Mouse (Mus musculus) heart, adult 2 months (tissue): ENCODE measurements at regions not wholly inside any gene's neighbourhood (a gene's known extent, or its start where the extent isn't known, plus 50 kb on each side); places are given as distances from the start of the nearest gene placed in this dataset.
A peak's percentile ranks its signal among the peaks of the same experiment; 100 is the strongest.

Source experiments
- DNase-seq, 2 experiments: peaks; one replicate each; pipeline ENCODE4 v3.0.0; 2021
- H3K27ac ChIP-seq: fragments of 200-600 bp; 2 replicates; pipeline ENCODE4 v1.8.1; 2022
- H3K27me3 ChIP-seq: fragments of 200-500 bp; 2 replicates; pipeline ENCODE4 v1.6.1; 2012; ENCODE audit warnings: mild to moderate bottlenecking, low read length, inconsistent platforms, mixed read lengths; ENCODE audit not compliant: control insufficient read depth, insufficient read depth
- H3K36me3 ChIP-seq: fragments of 200-500 bp; 2 replicates; pipeline ENCODE4 v1.6.1; 2012; ENCODE audit warnings: low read length, inconsistent platforms; ENCODE audit not compliant: control insufficient read depth, insufficient read depth
- H3K4me1 ChIP-seq: fragments of 200-500 bp; 2 replicates; pipeline ENCODE4 v1.6.1; 2011; ENCODE audit warnings: low read length; ENCODE audit not compliant: control insufficient read depth, insufficient read depth
- H3K4me3 ChIP-seq: fragments of 200-600 bp; 2 replicates; pipeline ENCODE4 v1.8.1; 2022
- H3K79me2 ChIP-seq: fragments of 200-500 bp; replicated peaks from 2 replicates; pipeline ENCODE4 v1.6.1; 2012; ENCODE audit warnings: mild to moderate bottlenecking, inconsistent platforms, low read length, moderate library complexity, mixed read lengths; ENCODE audit not compliant: control insufficient read depth, insufficient read depth
- H3K9ac ChIP-seq: fragments of 200-500 bp; 2 replicates; pipeline ENCODE4 v1.6.1; 2012; ENCODE audit warnings: low read depth, mild to moderate bottlenecking, control low read depth, inconsistent platforms, low read length, mixed read lengths
- CTCF ChIP-seq: fragments of 200-600 bp; IDR thresholded peaks from 2 replicates; pipeline ENCODE4 v1.8.1; 2022; ENCODE audit warnings: antibody characterized with exemption, mild to moderate bottlenecking, moderate library complexity
- EP300 ChIP-seq: fragments of 200-500 bp; IDR thresholded peaks from 2 replicates; pipeline ENCODE4 v1.6.1; 2011; ENCODE audit warnings: low read depth, low read length, control low read depth; ENCODE audit not compliant: insufficient read depth
- POLR2A ChIP-seq: fragments of 200-500 bp; IDR thresholded peaks from 2 replicates; pipeline ENCODE4 v1.6.1; 2011; ENCODE audit warnings: mild to moderate bottlenecking, low read depth, low read length, control low read depth; ENCODE audit not compliant: insufficient read depth
- WGBS: fragments of 180-500 bp; shearing (Covaris S2); methylation state at CpG from one replicate; pipeline ENCODE4 v1.1.7; 2018; 5-methylcytosine and 5-hydroxymethylcytosine counted together
- intact Hi-C: fragments of 180-260 bp; cut with DNase I; formaldehyde crosslinking; loops from one replicate; pipeline ENCODE4 v1.15.1; 2025
- microRNA-seq, 2 experiments: library from miRNA; unstranded; fragments of <30 nt; microRNA quantifications; one replicate each; pipeline ENCODE4 v1.2.0; 2021

DNA sequence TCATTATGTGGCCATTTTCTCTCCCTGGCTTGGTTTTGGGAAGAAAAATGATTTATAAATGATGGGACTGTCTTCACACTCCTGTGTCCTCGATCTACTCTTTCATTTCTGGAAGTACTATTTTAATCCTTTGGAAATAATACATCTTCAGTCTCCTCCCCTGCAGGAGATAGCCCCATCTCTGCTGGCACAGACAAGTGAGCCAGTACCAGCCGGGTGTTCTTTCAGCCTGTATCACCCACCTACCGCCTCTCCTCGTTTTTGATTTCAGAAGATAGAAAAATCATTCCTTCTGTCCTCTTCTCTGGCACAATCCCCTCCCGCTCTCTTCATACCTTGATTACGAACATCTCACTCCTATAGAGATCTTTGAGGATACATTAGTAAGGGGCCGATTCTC lies 140.4 kb upstream of the Gm10131 start:
- Histone ChIP-seq H3K27ac (no peak overlapping the region), H3K27me3 (no peaks in the 10 kb centered on the region), H3K79me2 (no peaks in the 10 kb centered on the region), H3K9ac (no peak overlapping the region), H3K36me3 (no peaks in the 10 kb centered on the region), H3K4me3 (no peak overlapping the region), H3K4me1 (peaks cover 1% of the 10 kb centered on the region; the same call in 1 of the 2 replicates)
- 91% methylated on average over 7 of the region's 7 CpGs for WGBS
- intact Hi-C loops = loop anchor here (5.0 kb wide), 1 partner anchor 35 kb away; no protein-coding TSS in a partner anchor
- DNase-seq = no peak
- TF ChIP-seq POLR2A (no peak), EP300 (no peak), CTCF (no peak)

DNA sequence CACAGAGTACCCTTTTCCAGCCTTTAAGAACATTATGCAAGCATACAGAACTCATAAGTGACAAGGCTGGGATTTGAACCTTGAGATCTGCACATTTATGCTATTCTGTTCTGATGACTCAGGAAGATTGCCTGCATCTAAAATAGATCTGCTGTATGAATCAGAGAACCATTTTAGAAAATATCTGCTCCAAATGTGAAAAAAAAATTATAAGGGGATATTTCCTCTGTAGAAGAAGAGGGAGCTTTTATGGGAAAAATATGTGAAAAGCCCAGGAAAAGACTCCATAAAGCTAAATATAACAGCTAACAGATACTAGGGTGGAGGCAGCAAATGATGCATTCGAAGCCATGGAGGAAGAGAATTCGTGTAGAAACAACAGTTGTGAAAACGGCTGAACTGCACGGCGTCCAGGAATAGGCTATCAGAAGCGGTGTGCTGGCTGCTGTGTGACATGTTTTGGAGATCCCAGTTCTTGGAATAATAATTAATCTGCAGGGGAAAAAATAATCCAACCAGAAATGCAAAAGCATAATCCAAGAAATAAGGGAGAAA lies 127.9 kb upstream of the Gm10131 start:
- H3K9ac ChIP-seq = no peak overlapping the region
- TF ChIP-seq POLR2A = no peak
- no peak for TF ChIP-seq EP300
- TF ChIP-seq CTCF = no peak
- H3K4me3 ChIP-seq = no peak overlapping the region
- H3K27ac ChIP-seq = no peak overlapping the region
- intact Hi-C loops = no loop called here
- no peaks in the 10 kb centered on the region for H3K79me2 ChIP-seq
- no peaks in the 10 kb centered on the region for H3K36me3 ChIP-seq
- H3K4me1 ChIP-seq = no peaks in the 10 kb centered on the region
- WGBS = 78% methylated on average over 6 of the region's 6 CpGs
- DNase-seq = no peak
- H3K27me3 ChIP-seq = no peaks in the 10 kb centered on the region

DNA sequence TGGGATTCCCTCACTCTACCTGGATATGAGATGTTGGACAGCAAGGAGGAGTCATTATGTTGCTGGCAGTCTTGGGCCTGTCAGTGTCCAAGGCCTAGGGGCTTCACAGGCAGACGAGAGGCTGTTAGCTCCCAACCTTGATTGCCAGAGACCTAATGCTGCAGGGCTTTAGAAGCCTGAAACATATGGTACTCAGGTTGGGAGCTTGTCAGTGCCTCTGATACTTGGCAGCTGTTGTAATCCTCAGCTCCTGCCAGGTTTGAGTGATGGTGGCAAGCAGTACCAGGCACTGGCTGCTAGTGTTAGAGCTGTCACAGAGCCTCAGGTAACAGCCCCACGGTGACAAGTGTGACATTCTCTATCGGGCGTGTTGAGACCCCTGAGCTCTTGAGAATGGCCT lies 122.2 kb upstream of the Gm10131 start:
- WGBS = 61% methylated on average over 4 of the region's 4 CpGs
- no peak for TF ChIP-seq EP300
- no peak for TF ChIP-seq POLR2A
- TF ChIP-seq CTCF = no peak
- H3K4me3 ChIP-seq = no peak overlapping the region
- H3K9ac ChIP-seq = no peak overlapping the region
- no peaks in the 10 kb centered on the region for H3K27me3 ChIP-seq
- no peak overlapping the region for H3K27ac ChIP-seq
- intact Hi-C loops = no loop called here
- H3K36me3 ChIP-seq = no peaks in the 10 kb centered on the region; the same call in 1 of the 2 replicates
- H3K4me1 ChIP-seq = peaks cover 1% of the 10 kb centered on the region; the same call in 1 of the 2 replicates
- DNase-seq = peak in 1 of 2 experiments; percentile 10
- H3K79me2 ChIP-seq = no peaks in the 10 kb centered on the region

DNA sequence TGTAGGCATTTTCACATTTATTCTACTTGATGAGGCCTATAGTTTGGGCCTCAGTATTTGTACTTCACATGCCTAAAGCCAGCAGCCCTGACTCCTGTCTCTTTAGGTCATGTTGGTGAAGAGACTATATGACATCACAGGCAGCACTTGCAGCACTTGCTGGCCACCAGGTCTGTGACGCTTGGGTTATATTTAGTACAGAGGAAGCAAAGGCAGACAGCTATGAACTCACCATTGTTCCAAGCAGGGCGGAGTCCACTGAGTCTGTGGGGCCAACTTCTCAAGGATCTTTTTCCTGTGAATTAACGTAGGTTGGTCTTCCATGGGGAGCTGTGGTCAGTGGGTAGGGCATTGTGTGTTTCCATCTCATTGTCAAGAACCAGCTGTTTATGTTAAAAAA lies 117.9 kb upstream of the Gm10131 start:
- DNase-seq = peak in 1 of 2 experiments; percentile 32
- Histone ChIP-seq H3K27ac (peak overlapping the region; percentile 43), H3K36me3 (no peaks in the 10 kb centered on the region; the same call in 1 of the 2 replicates), H3K27me3 (no peaks in the 10 kb centered on the region), H3K79me2 (no peaks in the 10 kb centered on the region), H3K4me3 (no peak overlapping the region), H3K4me1 (peaks cover 1% of the 10 kb centered on the region; the same call in 1 of the 2 replicates), H3K9ac (no peak overlapping the region)
- intact Hi-C loops = no loop called here
- TF ChIP-seq POLR2A = no peak
- 0 out of 2 replicates have a peak, but pooled peaks have one; percentile 35 for TF ChIP-seq EP300
- TF ChIP-seq CTCF = no peak
- WGBS = 27% methylated on average over 3 of the region's 3 CpGs

DNA sequence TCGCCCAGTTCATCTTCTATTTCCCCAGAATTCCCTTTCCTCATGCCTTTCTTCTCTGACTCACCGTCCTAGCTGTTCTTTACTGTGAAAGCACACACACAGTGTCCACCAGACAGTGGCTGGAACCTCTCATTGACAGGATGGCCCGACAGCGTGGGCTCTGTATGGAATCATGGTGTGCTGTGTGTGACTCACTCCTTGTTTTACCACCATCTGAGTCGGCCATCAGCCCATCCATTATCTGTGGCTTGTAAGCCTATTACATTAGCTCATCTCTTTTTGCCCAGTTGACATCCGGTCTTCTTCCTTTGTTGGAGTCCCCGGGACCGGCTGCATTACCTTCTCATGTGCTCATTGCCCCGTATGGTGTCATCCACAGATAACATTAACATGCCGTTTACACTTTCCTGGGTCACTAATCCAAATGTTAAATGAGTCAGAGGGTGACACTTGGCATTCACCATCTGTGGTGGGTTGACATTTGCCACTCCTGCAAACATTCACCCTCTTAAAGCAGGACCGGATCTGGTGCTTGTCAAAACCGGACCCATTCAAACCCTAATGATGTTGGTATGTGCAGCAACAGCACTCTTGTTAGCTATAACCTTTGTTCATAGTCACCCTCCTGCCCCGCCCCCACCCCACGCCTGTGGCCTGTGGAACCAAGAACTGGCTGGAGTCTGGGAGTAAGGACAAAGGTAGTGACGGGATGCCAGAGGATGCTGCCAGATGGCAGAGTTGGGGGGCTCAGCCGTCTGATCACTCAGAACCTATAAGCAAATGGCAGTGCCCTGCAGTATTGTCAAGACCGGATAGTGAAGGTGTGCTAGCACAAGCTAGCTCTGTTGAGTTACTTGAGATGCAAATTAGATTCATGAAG lies 113.7 kb upstream of the Gm10131 start:
- 60% methylated on average over 17 of the region's 17 CpGs for WGBS
- peaks cover 1% of the 10 kb centered on the region; the same call in 1 of the 2 replicates for H3K4me1 ChIP-seq
- H3K36me3 ChIP-seq = no peaks in the 10 kb centered on the region; the same call in 1 of the 2 replicates

DNA sequence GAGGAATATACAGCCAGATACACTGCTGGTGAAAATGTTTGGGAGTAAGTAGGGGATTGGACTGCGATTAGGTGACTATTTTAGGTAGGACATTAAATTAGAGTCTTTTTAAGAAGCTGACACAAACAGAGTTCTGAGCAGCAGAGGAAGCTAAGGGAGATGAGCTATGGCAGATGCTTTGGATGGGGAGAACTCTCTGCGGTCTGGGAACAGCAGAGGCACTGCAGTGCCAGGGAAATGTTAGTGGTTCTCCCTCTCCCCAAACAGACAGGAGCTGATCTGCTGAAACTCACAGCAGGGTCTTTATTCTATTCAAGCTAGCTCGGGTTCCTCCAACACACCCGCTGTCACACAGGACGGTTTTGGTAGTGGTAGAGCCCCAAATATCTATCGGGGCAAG lies 110.7 kb upstream of the Gm10131 start:
- Histone ChIP-seq H3K27ac (no peak overlapping the region), H3K9ac (no peak overlapping the region), H3K4me3 (no peak overlapping the region), H3K79me2 (no peaks in the 10 kb centered on the region), H3K4me1 (no peaks in the 10 kb centered on the region), H3K27me3 (no peaks in the 10 kb centered on the region), H3K36me3 (no peaks in the 10 kb centered on the region)
- DNase-seq = no peak
- no peak for TF ChIP-seq POLR2A
- no peak for TF ChIP-seq CTCF
- TF ChIP-seq EP300 = no peak
- intact Hi-C loops = no loop called here
- WGBS = 85% methylated on average over 6 of the region's 6 CpGs

More for the DNA sequence above, 113.7 kb upstream of the Gm10131 start:
- H3K27ac ChIP-seq = no peak overlapping the region
- intact Hi-C loops = no loop called here
- no peaks in the 10 kb centered on the region for H3K27me3 ChIP-seq
- no peak overlapping the region for H3K4me3 ChIP-seq
- DNase-seq = no peak
- H3K79me2 ChIP-seq = no peaks in the 10 kb centered on the region
- no peak overlapping the region for H3K9ac ChIP-seq
- no peak for TF ChIP-seq EP300
- no peak for TF ChIP-seq CTCF
- no peak for TF ChIP-seq POLR2A

Small RNA genes in the stretch of these regions (microRNA-seq; reads per million reads assigned to microRNA genes)
- gene Gm23177 = 0 reads per million in 2 experiments
